Mouse (Mus musculus): Measurements from ENCODE around the gene Tssk6. TPM values are rescaled to one million over a fixed set of nuclear protein-coding genes. Genes with fewer than 3 reads are reported as not detected.
"Not testable (repeated sequence)": the region's sequence is repeated elsewhere in the genome, so short reads cannot be mapped to it uniquely, and the experiment has no call there.

Gene Tssk6
- polyA plus RNA-seq, 1 experiment from 2014 or later: 3.8 TPM

GRCm38 (mm10) chr8:69935431-69935830 is 33.4 kb downstream of the Tssk6 start:
- TF ChIP-seq CTCF (IDR thresholded peaks at IDR 0.05; ENCODE audit: low read depth): no peak
- DNase-seq (ENCODE audit: low spot score) (peak; percentile 21), ATAC-seq (replicated peaks; ENCODE audit: low FRiP score, low read depth) (no peak)
- Histone ChIP-seq H3K4me3 (replicated peaks; ENCODE audit: low read depth, low read length) (no peak overlapping the region), H3K9ac (ENCODE audit: low read depth, low read length) (no peak overlapping the region), H3K9me3 (replicated peaks; ENCODE audit: low read length) (no peaks in the 10 kb centered on the region), H3K4me2 (ENCODE audit: low read length) (no peak overlapping the region), H3K27ac (peak overlapping the region; percentile 84; the same call in 1 of the 2 replicates), H3K27me3 (ENCODE audit: insufficient read depth, low read length) (no peaks in the 10 kb centered on the region), H3K4me1 (replicated peaks; ENCODE audit: insufficient read depth, low read length) (peaks cover 11% of the 10 kb centered on the region), H3K36me3 (ENCODE audit: insufficient read depth, low read length) (peaks cover 12% of the 10 kb centered on the region)
- WGBS: 77% methylated on average over 3 of the region's 3 CpGs

- Histone ChIP-seq H3K4me2 (ENCODE audit: low read length) (no peak overlapping the region), H3K27ac (peak overlapping the region; percentile 84), H3K4me3 (replicated peaks; ENCODE audit: low read depth, low read length) (no peak overlapping the region), H3K4me1 (replicated peaks; ENCODE audit: insufficient read depth, low read length) (peaks cover 14% of the 10 kb centered on the region), H3K9ac (ENCODE audit: low read depth, low read length) (no peak overlapping the region), H3K36me3 (ENCODE audit: insufficient read depth, low read length) (peaks cover 12% of the 10 kb centered on the region), H3K27me3 (ENCODE audit: insufficient read depth, low read length) (no peaks in the 10 kb centered on the region), H3K9me3 (replicated peaks; ENCODE audit: low read length) (no peaks in the 10 kb centered on the region)
- ATAC-seq (replicated peaks; ENCODE audit: low FRiP score, low read depth) (peak; percentile 89), DNase-seq (ENCODE audit: low spot score) (peak; percentile 76)
- WGBS: 64% methylated on average over 7 of the region's 7 CpGs
- no peak for TF ChIP-seq CTCF (IDR thresholded peaks at IDR 0.05; ENCODE audit: low read depth)
These were observed 34.2 kb downstream of the Tssk6 start for GRCm38 (mm10) chr8:69936050-69936794.

GRCm38 (mm10) chr8:69937466-69937865 is 35.5 kb downstream of the Tssk6 start:
- H3K4me3 ChIP-seq (replicated peaks; ENCODE audit: low read depth, low read length): no peak overlapping the region
- H3K36me3 ChIP-seq (ENCODE audit: insufficient read depth, low read length): peaks cover 12% of the 10 kb centered on the region
- DNase-seq (ENCODE audit: low spot score) (no peak), ATAC-seq (replicated peaks; ENCODE audit: low FRiP score, low read depth) (no peak)
- H3K4me2 ChIP-seq (ENCODE audit: low read length): no peak overlapping the region
- 78% methylated on average over 3 of the region's 3 CpGs for WGBS
- no peak for TF ChIP-seq CTCF (IDR thresholded peaks at IDR 0.05; ENCODE audit: low read depth)
- H3K27me3 ChIP-seq (ENCODE audit: insufficient read depth, low read length): no peaks in the 10 kb centered on the region
- H3K9me3 ChIP-seq (replicated peaks; ENCODE audit: low read length): no peaks in the 10 kb centered on the region
- no peak overlapping the region for H3K9ac ChIP-seq (ENCODE audit: low read depth, low read length)
- H3K4me1 ChIP-seq (replicated peaks; ENCODE audit: insufficient read depth, low read length): peaks cover 14% of the 10 kb centered on the region
- H3K27ac ChIP-seq: 0 out of 2 replicates have a peak overlapping the region, but pooled peaks have one; percentile 84

- ATAC-seq (replicated peaks; ENCODE audit: low FRiP score, low read depth) (no peak), DNase-seq (ENCODE audit: low spot score) (no peak)
- Histone ChIP-seq H3K4me3 (replicated peaks; ENCODE audit: low read depth, low read length) (no peak overlapping the region), H3K27me3 (ENCODE audit: insufficient read depth, low read length) (no peaks in the 10 kb centered on the region), H3K9me3 (replicated peaks; ENCODE audit: low read length) (no peaks in the 10 kb centered on the region), H3K4me1 (replicated peaks; ENCODE audit: insufficient read depth, low read length) (peaks cover 14% of the 10 kb centered on the region), H3K27ac (no peak overlapping the region), H3K4me2 (ENCODE audit: low read length) (no peak overlapping the region), H3K9ac (ENCODE audit: low read depth, low read length) (no peak overlapping the region), H3K36me3 (ENCODE audit: insufficient read depth, low read length) (peaks cover 12% of the 10 kb centered on the region)
- no peak for TF ChIP-seq CTCF (IDR thresholded peaks at IDR 0.05; ENCODE audit: low read depth)
- 67% methylated on average over 6 of the region's 6 CpGs for WGBS
These were observed 36.4 kb downstream of the Tssk6 start for GRCm38 (mm10) chr8:69938245-69938982.

GRCm38 (mm10) chr8:69939633-69940032 is 37.6 kb downstream of the Tssk6 start:
- ATAC-seq (replicated peaks; ENCODE audit: low FRiP score, low read depth): peak; percentile 88
- Histone ChIP-seq H3K4me2 (ENCODE audit: low read length) (no peak overlapping the region), H3K9ac (ENCODE audit: low read depth, low read length) (no peak overlapping the region), H3K4me3 (replicated peaks; ENCODE audit: low read depth, low read length) (no peak overlapping the region), H3K27ac (0 out of 2 replicates have a peak overlapping the region, but pooled peaks have one; percentile 64), H3K36me3 (ENCODE audit: insufficient read depth, low read length) (peaks cover 10% of the 10 kb centered on the region), H3K9me3 (replicated peaks; ENCODE audit: low read length) (no peaks in the 10 kb centered on the region), H3K27me3 (ENCODE audit: insufficient read depth, low read length) (no peaks in the 10 kb centered on the region), H3K4me1 (replicated peaks; ENCODE audit: insufficient read depth, low read length) (peaks cover 17% of the 10 kb centered on the region)
- WGBS: 22% methylated on average over 3 of the region's 3 CpGs
- peak; percentile 77 for DNase-seq (ENCODE audit: low spot score)
- TF ChIP-seq CTCF (IDR thresholded peaks at IDR 0.05; ENCODE audit: low read depth): no peak

GRCm38 (mm10) chr8:69940386-69940785 is 38.4 kb downstream of the Tssk6 start:
- DNase-seq (ENCODE audit: low spot score) (no peak), ATAC-seq (replicated peaks; ENCODE audit: low FRiP score, low read depth) (no peak)
- peaks cover 4% of the 10 kb centered on the region; the same call in 1 of the 2 replicates for H3K36me3 ChIP-seq (ENCODE audit: insufficient read depth, low read length)
- no peak for TF ChIP-seq CTCF (IDR thresholded peaks at IDR 0.05; ENCODE audit: low read depth)
- WGBS: 87% methylated on average over 2 of the region's 2 CpGs
- no peak overlapping the region for H3K4me3 ChIP-seq (replicated peaks; ENCODE audit: low read depth, low read length)
- no peak overlapping the region for H3K9ac ChIP-seq (ENCODE audit: low read depth, low read length)
- no peak overlapping the region for H3K4me2 ChIP-seq (ENCODE audit: low read length)
- H3K27ac ChIP-seq: no peak overlapping the region
- H3K27me3 ChIP-seq (ENCODE audit: insufficient read depth, low read length): no peaks in the 10 kb centered on the region
- peaks cover 17% of the 10 kb centered on the region for H3K4me1 ChIP-seq (replicated peaks; ENCODE audit: insufficient read depth, low read length)
- no peaks in the 10 kb centered on the region for H3K9me3 ChIP-seq (replicated peaks; ENCODE audit: low read length)

- ATAC-seq (replicated peaks; ENCODE audit: low FRiP score, low read depth); H3K36me3 ChIP-seq (ENCODE audit: insufficient read depth, low read length); H3K4me2 ChIP-seq (ENCODE audit: low read length); H3K27me3 ChIP-seq (ENCODE audit: insufficient read depth, low read length); H3K4me3 ChIP-seq (replicated peaks; ENCODE audit: low read depth, low read length); H3K9me3 ChIP-seq (replicated peaks; ENCODE audit: low read length); H3K27ac ChIP-seq; H3K9ac ChIP-seq (ENCODE audit: low read depth, low read length); DNase-seq (ENCODE audit: low spot score): not testable (repeated sequence)
- 92% methylated on average over 2 of the region's 3 CpGs for WGBS
- H3K4me1 ChIP-seq (replicated peaks; ENCODE audit: insufficient read depth, low read length): peaks cover 12% of the 10 kb centered on the region
These were observed 40.5 kb downstream of the Tssk6 start for GRCm38 (mm10) chr8:69942495-69942894.

Measured in kidney, postnatal 0 days (tissue).